Comparison of ENCODE assay signal across 21 mouse cellular contexts in genomic region chr11:57022400-57022799, GRCm38 (mm10). TPM values are rescaled to one million over a fixed set of nuclear protein-coding genes. Genes with fewer than 3 reads are reported as not detected.
"Had no signal": no experiment of that assay in that cellular context is flagged by ENCODE, and none has a peak within 500 bp of the region (broad histone marks: within the 10 kb centered on the region; RNA-seq: fewer than 3 reads in every experiment).

No protein-coding gene starts in this region.

- H3K4me1 ChIP-seq: liver, embryonic 12.5 days; lung, embryonic 15.5 days; megakaryocyte, embryonic 14.5 days; midbrain, embryonic 12.5 days; stomach, embryonic 15.5 days had no signal

- ATAC-seq: liver, embryonic 12.5 days; lung, postnatal 0 days; midbrain, embryonic 15.5 days had no signal

- H3K36me3 ChIP-seq: liver, embryonic 12.5 days; lung, embryonic 15.5 days; midbrain, embryonic 12.5 days; midbrain, embryonic 15.5 days; neural tube, embryonic 12.5 days; stomach, embryonic 15.5 days had no signal

- H3K4me2 ChIP-seq: liver, embryonic 12.5 days; lung, embryonic 15.5 days; midbrain, embryonic 12.5 days; midbrain, embryonic 15.5 days; neural tube, embryonic 12.5 days; stomach, embryonic 15.5 days had no signal

- H3K27ac ChIP-seq: liver, embryonic 12.5 days; liver, embryonic 14.5 days; lung, embryonic 15.5 days; macrophage; midbrain, embryonic 12.5 days; midbrain, embryonic 15.5 days; neural tube, embryonic 12.5 days; stomach, embryonic 15.5 days; stomach, postnatal 0 days had no signal

- DNase-seq: lung, adult 2 months; lung, postnatal 14 days; lung, postnatal 36 days; right cerebral cortex, postnatal 14 days; thymus, adult 2 months; thymus, postnatal 25 days; thymus, postnatal 4 days had no signal

- H3K27me3 ChIP-seq: liver, embryonic 12.5 days; lung, embryonic 15.5 days; megakaryocyte, embryonic 14.5 days; midbrain, embryonic 15.5 days; neural tube, embryonic 12.5 days; stomach, embryonic 15.5 days had no signal

- H3K9ac ChIP-seq: liver, embryonic 12.5 days; liver, embryonic 14.5 days; lung, embryonic 15.5 days; midbrain, embryonic 12.5 days; midbrain, embryonic 15.5 days; neural tube, embryonic 12.5 days; stomach, embryonic 15.5 days had no signal

- H3K4me3 ChIP-seq: liver, embryonic 12.5 days; lung, embryonic 15.5 days; megakaryocyte, embryonic 14.5 days; midbrain, embryonic 12.5 days; midbrain, embryonic 15.5 days; neural tube, embryonic 12.5 days; stomach, embryonic 15.5 days had no signal

- H3K9me3 ChIP-seq: liver, embryonic 12.5 days; lung, embryonic 15.5 days; midbrain, embryonic 12.5 days; midbrain, embryonic 15.5 days; neural tube, embryonic 12.5 days; stomach, embryonic 15.5 days had no signal

RNA-seq across cellular contexts. Expression of gene Gria1, which starts 11.2 kb away (rescaled TPM):
- total RNA-seq: megakaryocyte progenitor cell, adult 5-6 weeks; monocyte, adult 5-6 weeks; neutrophil, adult 5-6 weeks had no signal
- polyA plus RNA-seq: macrophage had no signal
